Mouse (Mus musculus) heart, embryonic 12.5 days (tissue): ENCODE measurements around the gene Edil3. TPM values are rescaled to one million over a fixed set of nuclear protein-coding genes. Genes with fewer than 3 reads are reported as not detected.
"Not testable (repeated sequence)": the region's sequence is repeated elsewhere in the genome, so short reads cannot be mapped to it uniquely, and the experiment has no call there.

ENCODE experiments used
- ATAC-seq: fragments of 200-750 bp; cut with Nextera tagmentation; 2 replicates; pipeline ENCODE4 v1.8.0; 2017; ENCODE audit warnings: moderate TSS enrichment, moderate library complexity; ENCODE audit not compliant: insufficient number of reproducible peaks, low FRiP score
- H3K27ac ChIP-seq: fragments of 300-500 bp; sonication (generic); 2 replicates; pipeline ENCODE4 v1.5.1; 2016; ENCODE audit warnings: mild to moderate bottlenecking, moderate library complexity; ENCODE audit not compliant: poor library complexity, severe bottlenecking
- H3K27me3 ChIP-seq: fragments of 300-500 bp; sonication (generic); replicated peaks from 2 replicates; pipeline ENCODE4 v1.6.1; 2016; ENCODE audit warnings: mild to moderate bottlenecking, moderate library complexity
- H3K36me3 ChIP-seq: fragments of 300-500 bp; sonication (generic); 2 replicates; pipeline ENCODE4 v1.6.1; 2016; ENCODE audit warnings: mild to moderate bottlenecking, moderate library complexity
- H3K4me1 ChIP-seq: fragments of 300-500 bp; sonication (generic); replicated peaks from 2 replicates; pipeline ENCODE4 v1.6.1; 2016; ENCODE audit warnings: mild to moderate bottlenecking
- H3K4me2 ChIP-seq: fragments of 300-500 bp; sonication (generic); 2 replicates; pipeline ENCODE4 v1.6.1; 2016; ENCODE audit warnings: mild to moderate bottlenecking, moderate library complexity
- H3K4me3 ChIP-seq: fragments of 300-500 bp; sonication (generic); 2 replicates; pipeline ENCODE4 v1.5.1; 2016; ENCODE audit warnings: mild to moderate bottlenecking
- H3K9ac ChIP-seq: fragments of 300-500 bp; sonication (generic); 2 replicates; pipeline ENCODE4 v1.6.1; 2016; ENCODE audit warnings: mild to moderate bottlenecking, moderate library complexity
- H3K9me3 ChIP-seq: fragments of 300-500 bp; sonication (generic); replicated peaks from 2 replicates; pipeline ENCODE4 v1.6.1; 2016; ENCODE audit warnings: mild to moderate bottlenecking, moderate library complexity
- WGBS: fragments of 180-500 bp; shearing (Covaris S2); methylation state at CpG from one replicate; pipeline ENCODE4 v1.1.7; 2016; 5-methylcytosine and 5-hydroxymethylcytosine counted together
- polyA plus RNA-seq: library from polyadenylated mRNA; unstranded; fragments of >200 nt; fragmentation: Nextera tagmentation; extraction: Ambion mirVana; gene quantifications from 2 replicates; pipeline ENCODE4 v1.2.1, GENCODE M21; 2016

Edil3 gene
- polyA plus RNA-seq, 1 experiment from 2014 or later, result 15.6 TPM

GRCm38 (mm10) chr13:88972355-88972754 lies 151.1 kb downstream of the Edil3 start:
- no peak overlapping the region for H3K9ac ChIP-seq
- H3K27ac ChIP-seq, result no peak overlapping the region
- H3K4me2 ChIP-seq, result no peak overlapping the region
- 75% methylated on average over 4 of the region's 4 CpGs for WGBS
- no peaks in the 10 kb centered on the region for H3K36me3 ChIP-seq
- no peaks in the 10 kb centered on the region for H3K4me1 ChIP-seq
- no peak for ATAC-seq
- no peaks in the 10 kb centered on the region for H3K27me3 ChIP-seq
- H3K9me3 ChIP-seq, result no peaks in the 10 kb centered on the region
- no peak overlapping the region for H3K4me3 ChIP-seq

- Histone ChIP-seq H3K27me3 (no peaks in the 10 kb centered on the region), H3K27ac (no peak overlapping the region), H3K9me3 (no peaks in the 10 kb centered on the region), H3K4me1 (no peaks in the 10 kb centered on the region), H3K9ac (no peak overlapping the region), H3K4me2 (no peak overlapping the region), H3K4me3 (no peak overlapping the region), H3K36me3 (no peaks in the 10 kb centered on the region)
- 62% methylated on average over 4 of the region's 4 CpGs for WGBS
- no peak for ATAC-seq
Observed at GRCm38 (mm10) chr13:89007696-89008427, 186.6 kb downstream of the Edil3 start.

- no peak overlapping the region for H3K9ac ChIP-seq
- H3K36me3 ChIP-seq, result no peaks in the 10 kb centered on the region
- no peak overlapping the region for H3K4me2 ChIP-seq
- no peak overlapping the region for H3K4me3 ChIP-seq
- no peak overlapping the region for H3K27ac ChIP-seq
- H3K27me3 ChIP-seq, result no peaks in the 10 kb centered on the region
- no peaks in the 10 kb centered on the region for H3K9me3 ChIP-seq
- ATAC-seq, result no peak
- H3K4me1 ChIP-seq, result no peaks in the 10 kb centered on the region
Observed at GRCm38 (mm10) chr13:89012500-89012899, 191.2 kb downstream of the Edil3 start.

GRCm38 (mm10) chr13:89029817-89030539 lies 208.7 kb downstream of the Edil3 start:
- no peak for ATAC-seq
- H3K9ac ChIP-seq, result no peak overlapping the region
- H3K36me3 ChIP-seq, result no peaks in the 10 kb centered on the region
- H3K27ac ChIP-seq, result no peak overlapping the region
- H3K9me3 ChIP-seq, result no peaks in the 10 kb centered on the region
- no peaks in the 10 kb centered on the region for H3K27me3 ChIP-seq
- no peak overlapping the region for H3K4me2 ChIP-seq
- H3K4me3 ChIP-seq, result no peak overlapping the region
- 60% methylated on average over 3 of the region's 3 CpGs for WGBS
- no peaks in the 10 kb centered on the region for H3K4me1 ChIP-seq

- no peaks in the 10 kb centered on the region for H3K4me1 ChIP-seq
- no peak overlapping the region for H3K4me3 ChIP-seq
- H3K27me3 ChIP-seq, result no peaks in the 10 kb centered on the region
- ATAC-seq, result no peak
- H3K36me3 ChIP-seq, result no peaks in the 10 kb centered on the region
- H3K9me3 ChIP-seq, result no peaks in the 10 kb centered on the region
- H3K4me2 ChIP-seq, result no peak overlapping the region
- no peak overlapping the region for H3K9ac ChIP-seq
- 76% methylated on average over 2 of the region's 2 CpGs for WGBS
- H3K27ac ChIP-seq, result no peak overlapping the region
Observed at GRCm38 (mm10) chr13:89035711-89036110, 214.4 kb downstream of the Edil3 start.

- no peaks in the 10 kb centered on the region for H3K9me3 ChIP-seq
Observed at GRCm38 (mm10) chr13:89041495-89041894, 220.2 kb downstream of the Edil3 start.

GRCm38 (mm10) chr13:89070132-89070531 lies 248.9 kb downstream of the Edil3 start:
- not testable (repeated sequence) for H3K4me3 ChIP-seq, H3K9me3 ChIP-seq, ATAC-seq, H3K9ac ChIP-seq, H3K27me3 ChIP-seq, H3K4me2 ChIP-seq, H3K36me3 ChIP-seq
- Histone ChIP-seq H3K27ac (peak overlapping the region; percentile 16; the same call in 1 of the 2 replicates), H3K4me1 (peaks cover 12% of the 10 kb centered on the region)

More at GRCm38 (mm10) chr13:89041495-89041894, 220.2 kb downstream of the Edil3 start:
- ATAC-seq, result no peak
- no peak overlapping the region for H3K4me2 ChIP-seq
- H3K27ac ChIP-seq, result no peak overlapping the region
- no peaks in the 10 kb centered on the region for H3K36me3 ChIP-seq
- no peak overlapping the region for H3K9ac ChIP-seq
- no peaks in the 10 kb centered on the region for H3K4me1 ChIP-seq
- H3K4me3 ChIP-seq, result no peak overlapping the region
- 82% methylated on average over 1 of the region's 1 CpGs for WGBS
- no peaks in the 10 kb centered on the region for H3K27me3 ChIP-seq

GRCm38 (mm10) chr13:89076212-89076611 lies 254.9 kb downstream of the Edil3 start:
- Histone ChIP-seq H3K4me3 (no peak overlapping the region), H3K36me3 (no peaks in the 10 kb centered on the region), H3K9ac (no peak overlapping the region), H3K4me1 (no peaks in the 10 kb centered on the region), H3K27me3 (no peaks in the 10 kb centered on the region), H3K27ac (no peak overlapping the region), H3K4me2 (no peak overlapping the region), H3K9me3 (no peaks in the 10 kb centered on the region)
- 89% methylated on average over 1 of the region's 1 CpGs for WGBS
- no peak for ATAC-seq

- Histone ChIP-seq H3K4me3 (no peak overlapping the region), H3K27me3 (no peaks in the 10 kb centered on the region), H3K36me3 (no peaks in the 10 kb centered on the region), H3K4me2 (no peak overlapping the region), H3K9me3 (no peaks in the 10 kb centered on the region), H3K27ac (no peak overlapping the region), H3K9ac (no peak overlapping the region), H3K4me1 (no peaks in the 10 kb centered on the region)
- WGBS, result 54% methylated on average over 1 of the region's 1 CpGs
- ATAC-seq, result no peak
Observed at GRCm38 (mm10) chr13:89105889-89106288, 284.6 kb downstream of the Edil3 start.

- Histone ChIP-seq H3K9ac (no peak overlapping the region), H3K27ac (no peak overlapping the region), H3K4me3 (no peak overlapping the region), H3K27me3 (no peaks in the 10 kb centered on the region), H3K36me3 (no peaks in the 10 kb centered on the region), H3K9me3 (no peaks in the 10 kb centered on the region), H3K4me1 (0 out of 2 replicates have a peak, but pooled peaks cover 3% of the 10 kb centered on the region), H3K4me2 (no peak overlapping the region)
- WGBS, result 59% methylated on average over 2 of the region's 2 CpGs
- no peak for ATAC-seq
Observed at GRCm38 (mm10) chr13:89117551-89117950, 296.3 kb downstream of the Edil3 start.

GRCm38 (mm10) chr13:89119809-89120208 lies 298.5 kb downstream of the Edil3 start:
- no peak overlapping the region for H3K27ac ChIP-seq
- WGBS, result 74% methylated on average over 8 of the region's 8 CpGs
- H3K36me3 ChIP-seq, result no peaks in the 10 kb centered on the region
- H3K9ac ChIP-seq, result no peak overlapping the region
- no peak overlapping the region for H3K4me2 ChIP-seq
- no peaks in the 10 kb centered on the region for H3K27me3 ChIP-seq
- no peak overlapping the region for H3K4me3 ChIP-seq
- no peak for ATAC-seq
- 0 out of 2 replicates have a peak, but pooled peaks cover 3% of the 10 kb centered on the region for H3K4me1 ChIP-seq
- H3K9me3 ChIP-seq, result no peaks in the 10 kb centered on the region
